Mouse (Mus musculus): ENCODE results near the gene Prickle2.

Gene Prickle2

DNA sequence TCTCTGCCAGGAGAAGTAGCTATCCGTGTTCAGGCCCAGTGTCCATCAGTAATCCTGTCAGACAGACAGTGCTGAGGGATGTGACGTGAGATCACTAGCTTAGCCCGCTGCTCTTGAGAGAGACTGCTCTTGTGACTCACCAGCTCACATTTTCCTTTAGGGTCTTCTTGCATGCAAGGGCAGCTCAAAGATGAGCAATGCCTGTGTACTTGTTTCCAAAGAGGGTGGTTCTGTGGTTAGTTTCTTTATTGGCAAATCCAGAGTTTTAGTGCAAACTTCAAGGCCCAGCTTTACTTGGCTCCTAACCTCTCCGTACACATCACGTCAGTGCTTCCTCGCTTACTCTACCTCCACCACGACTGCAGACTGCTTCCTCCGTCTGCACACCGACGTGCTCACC lies 324.9 kb downstream of the Prickle2 start:
- no peak for DNase-seq (ENCODE audit: low spot score in 2 of 2)

DNA sequence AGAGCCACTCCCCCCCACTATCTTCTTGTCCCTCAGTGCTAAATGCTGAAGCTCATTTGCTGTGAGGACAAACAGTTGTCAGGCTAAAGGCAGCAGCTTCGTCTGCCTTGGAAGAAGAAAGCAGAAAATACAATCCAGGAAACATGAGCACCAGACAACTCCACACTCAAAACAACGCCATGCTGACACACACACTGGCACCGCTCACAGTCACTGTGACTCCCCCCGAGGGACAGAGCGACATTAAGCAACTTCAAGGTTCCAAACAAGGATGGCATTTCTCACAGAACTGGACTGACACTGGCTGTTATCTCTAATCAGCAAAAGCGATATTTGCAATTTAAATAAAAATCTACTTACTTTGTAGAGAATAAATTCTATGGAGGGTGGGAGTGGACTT lies 331.1 kb downstream of the Prickle2 start:
- no peak for DNase-seq (ENCODE audit: low spot score in 2 of 2)

DNA sequence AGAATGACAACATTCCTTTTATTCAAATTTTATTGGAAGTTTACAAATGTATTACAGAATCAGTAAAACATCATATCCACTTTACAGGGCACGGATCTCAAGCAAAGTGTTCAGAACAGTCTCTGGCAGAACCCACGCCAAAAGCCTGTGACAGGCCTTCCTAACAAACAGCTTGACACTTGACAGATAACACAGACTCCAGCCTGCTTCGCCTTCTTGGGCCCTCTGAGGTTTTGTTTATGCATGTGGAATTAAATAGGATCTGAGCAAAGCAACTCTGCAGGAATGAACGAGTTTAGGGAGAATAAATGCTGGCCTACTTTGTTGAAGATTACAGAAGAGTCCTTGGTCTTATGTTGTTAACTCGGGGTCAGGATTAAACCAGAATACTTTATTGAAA lies 335.1 kb downstream of the Prickle2 start:
- no peak for DNase-seq (ENCODE audit: low spot score in 2 of 2)

DNA sequence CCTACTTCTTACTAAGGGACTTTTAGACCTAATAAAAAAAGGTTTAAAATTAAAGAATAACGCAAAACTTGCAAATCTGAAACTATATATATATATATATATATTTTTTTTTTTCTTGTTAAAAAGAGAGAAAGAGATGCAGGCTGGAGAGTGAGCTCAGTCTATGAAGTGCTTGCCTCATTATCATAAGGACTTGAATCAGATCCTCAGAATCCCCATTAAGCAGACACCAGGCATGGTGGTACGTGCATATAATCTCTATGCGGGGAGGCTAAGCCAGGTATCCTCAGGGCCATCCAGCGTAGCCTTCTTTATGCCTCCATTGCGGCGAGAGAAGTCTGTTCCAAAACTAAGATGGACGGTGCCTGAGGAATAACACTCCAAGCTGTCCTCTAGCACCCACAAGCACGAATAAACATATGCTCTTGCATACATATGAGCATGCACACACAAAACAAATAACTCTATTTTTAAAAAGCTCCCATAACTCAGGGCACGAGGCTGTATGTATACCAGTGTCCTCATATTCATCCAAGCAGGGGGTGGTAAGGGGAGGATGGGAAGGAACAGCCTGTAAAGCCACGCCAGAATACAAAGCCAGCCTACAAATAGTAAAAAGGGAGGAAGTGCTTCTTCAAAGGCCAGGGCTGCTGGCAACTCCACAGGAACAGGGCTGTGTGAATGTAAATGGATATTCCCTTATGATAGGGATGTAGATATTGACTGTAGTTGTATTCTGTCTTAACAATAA lies 358.5 kb downstream of the Prickle2 start:
- no peak for DNase-seq (ENCODE audit: low spot score in 2 of 2)

DNA sequence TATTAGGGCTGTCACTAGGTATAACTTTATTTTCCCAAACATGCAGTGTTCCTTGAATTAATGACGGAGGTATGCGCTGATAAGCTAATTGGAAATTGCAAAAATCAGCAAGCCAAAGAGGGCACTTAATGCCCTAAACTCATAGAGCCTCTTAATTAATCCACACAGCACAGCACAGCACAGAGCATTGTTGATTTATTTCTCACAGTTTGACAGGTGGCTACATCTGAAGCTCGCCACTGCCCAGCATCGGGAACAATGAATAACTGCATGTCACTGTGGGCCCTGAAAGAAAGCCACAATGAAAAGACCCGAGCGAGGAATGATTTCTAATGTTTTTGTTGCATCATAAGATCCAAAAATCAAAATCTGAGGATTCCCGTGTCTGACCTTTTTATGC lies 359.2 kb downstream of the Prickle2 start:
- no peak for DNase-seq (ENCODE audit: low spot score in 2 of 2)

DNA sequence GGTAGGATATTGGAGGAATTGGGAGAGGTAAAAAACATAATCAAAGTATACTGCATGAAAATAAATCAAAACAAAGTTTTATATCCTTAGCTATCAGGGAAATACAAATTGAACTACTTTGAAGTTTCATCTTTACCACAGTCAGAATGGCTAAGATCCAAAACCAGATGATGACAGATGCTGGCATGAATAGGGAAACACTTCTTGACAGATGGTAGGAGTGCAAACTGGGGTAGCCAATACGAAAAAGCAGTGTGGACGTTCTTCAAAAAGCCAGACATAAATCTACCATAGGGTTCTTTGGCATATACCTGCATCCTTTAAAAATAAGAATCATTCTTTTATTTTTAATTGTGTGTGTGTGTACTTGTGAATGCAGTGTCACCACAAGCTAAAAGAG lies 360.8 kb downstream of the Prickle2 start:
- DNase-seq (ENCODE audit: low spot score in 2 of 2), result no peak

DNA sequence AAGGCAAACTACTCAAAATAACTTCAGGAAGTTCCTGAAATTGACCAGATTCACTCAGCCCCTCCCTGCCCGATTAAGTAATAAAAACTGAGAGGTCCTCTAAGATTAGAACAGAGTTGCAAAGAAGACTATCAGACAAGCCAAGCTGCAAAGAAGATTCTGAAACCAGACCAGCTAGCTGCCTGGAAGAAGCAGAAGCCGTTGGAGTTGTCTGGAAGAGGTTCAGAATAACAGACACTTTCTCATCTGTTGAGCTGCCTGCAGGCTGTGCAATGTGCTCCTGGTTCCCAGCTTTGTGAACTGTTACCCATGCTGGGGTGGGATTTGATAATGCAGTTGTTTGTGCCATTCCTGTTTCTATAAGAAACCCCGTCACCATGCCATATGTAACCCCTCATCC lies 361.4 kb downstream of the Prickle2 start:
- no peak for DNase-seq (ENCODE audit: low spot score in 2 of 2)
